Mouse (Mus musculus): ENCODE measurements around the gene Fam71f2. TPM values are rescaled to one million over a fixed set of nuclear protein-coding genes. Genes with fewer than 3 reads are reported as not detected.
A peak's percentile ranks its signal among the peaks of the same experiment; 100 is the strongest.

Gene Fam71f2
- polyA plus RNA-seq, 1 experiment, result not detected

DNA sequence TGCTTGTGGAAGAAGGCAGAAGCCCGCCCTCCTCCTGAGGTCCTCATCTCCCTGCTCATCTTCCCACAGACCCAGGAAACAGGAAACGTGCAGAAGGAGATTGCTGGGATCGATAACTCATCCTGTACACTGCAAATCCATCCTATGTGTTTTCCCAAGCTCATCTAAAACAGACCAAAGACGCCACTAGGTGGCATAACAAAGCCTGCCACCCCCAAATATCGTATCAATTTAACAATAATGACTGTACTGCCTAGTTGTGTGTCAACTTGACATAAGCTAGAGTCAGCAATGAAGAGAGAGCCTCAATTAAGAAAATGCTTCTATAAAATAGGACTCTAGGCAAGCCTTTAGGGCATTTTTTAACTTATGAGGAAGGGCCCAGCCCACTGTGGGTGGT, 24.3 kb downstream of the Fam71f2 start:
- TF ChIP-seq FLI1 (IDR thresholded peaks at IDR 0.05; ENCODE audit: low read length) (no peak), GATA1 (IDR thresholded peaks at IDR 0.05; ENCODE audit: borderline replicate concordance, low read length) (no peak)
- Histone ChIP-seq H3K9me3 (peaks cover 38% of the 10 kb centered on the region), H3K36me3 (replicated peaks; ENCODE audit: low read length) (no peaks in the 10 kb centered on the region), H3K27me3 (replicated peaks) (peaks cover 9% of the 10 kb centered on the region), H3K4me1 (peaks cover 24% of the 10 kb centered on the region), H3K4me3 (replicated peaks) (no peak overlapping the region)

DNA sequence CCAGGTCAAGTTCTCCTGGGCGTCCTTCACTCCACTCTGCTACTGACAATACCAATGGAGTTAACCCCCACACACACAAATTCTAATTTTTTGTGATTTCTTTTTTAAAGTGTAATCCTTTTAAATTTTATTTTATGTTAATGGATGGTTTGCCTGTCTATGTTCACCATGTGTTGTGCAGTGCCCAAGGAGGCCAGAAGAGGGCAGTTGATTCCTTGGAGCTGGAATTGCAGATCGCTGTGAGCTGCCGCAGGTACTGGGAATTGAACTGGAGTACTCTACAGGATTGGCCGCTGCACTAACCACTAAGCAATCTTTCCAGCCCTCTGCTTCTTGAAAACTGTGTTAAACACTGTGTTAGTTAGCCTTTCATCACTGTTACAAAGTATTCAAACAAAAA, 26.1 kb downstream of the Fam71f2 start:
- peaks cover 24% of the 10 kb centered on the region for H3K4me1 ChIP-seq
- H3K27me3 ChIP-seq (replicated peaks), result peaks cover 5% of the 10 kb centered on the region
- H3K9me3 ChIP-seq, result peaks cover 40% of the 10 kb centered on the region
- no peak overlapping the region for H3K4me3 ChIP-seq (replicated peaks)
- H3K36me3 ChIP-seq (replicated peaks; ENCODE audit: low read length), result no peaks in the 10 kb centered on the region
- TF ChIP-seq FLI1 (IDR thresholded peaks at IDR 0.05; ENCODE audit: low read length) (no peak), GATA1 (IDR thresholded peaks at IDR 0.05; ENCODE audit: borderline replicate concordance, low read length) (no peak)

DNA sequence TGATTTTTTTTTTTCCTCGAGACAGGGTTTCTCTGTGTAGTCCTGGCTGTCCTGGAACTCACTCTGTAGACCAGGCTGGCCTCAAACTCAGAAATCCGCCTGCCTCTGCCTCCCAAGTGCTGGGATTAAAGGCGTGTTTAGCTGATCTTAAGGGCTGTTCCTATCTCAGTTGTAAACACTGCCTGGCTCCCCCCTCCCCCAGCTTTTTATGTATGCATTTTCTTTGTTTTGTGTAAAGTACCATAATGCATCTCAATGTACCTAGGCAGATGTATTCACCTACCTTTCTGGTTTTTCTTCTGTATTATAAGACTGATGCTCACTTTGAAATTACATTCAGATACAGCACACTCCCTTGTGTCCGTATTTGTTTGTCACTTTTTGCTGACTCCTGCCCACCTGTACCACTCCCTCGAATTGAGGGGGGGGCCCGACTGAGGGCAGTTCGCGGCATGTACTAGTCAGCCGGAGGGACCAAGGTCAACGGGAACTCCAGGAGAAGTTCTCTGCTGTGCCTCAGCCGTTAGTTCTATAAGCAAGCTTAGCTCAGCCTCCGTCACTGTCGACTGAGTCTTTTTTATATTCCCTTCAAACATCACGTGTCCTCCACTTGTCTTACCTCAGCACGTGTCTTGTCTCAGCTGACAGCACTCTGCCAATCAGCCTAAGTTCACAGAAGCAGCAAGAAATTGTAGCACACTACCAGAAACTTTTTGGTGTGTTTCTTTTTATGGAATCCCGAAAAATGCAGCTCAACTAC, 29.6 kb downstream of the Fam71f2 start:
- peaks cover 27% of the 10 kb centered on the region for H3K4me1 ChIP-seq
- peaks cover 2% of the 10 kb centered on the region for H3K27me3 ChIP-seq (replicated peaks)
- TF ChIP-seq GATA1 (IDR thresholded peaks at IDR 0.05; ENCODE audit: borderline replicate concordance, low read length) (no peak), FLI1 (IDR thresholded peaks at IDR 0.05; ENCODE audit: low read length) (no peak)
- H3K36me3 ChIP-seq (replicated peaks; ENCODE audit: low read length), result no peaks in the 10 kb centered on the region
- no peak overlapping the region for H3K4me3 ChIP-seq (replicated peaks)
- H3K9me3 ChIP-seq, result peaks cover 39% of the 10 kb centered on the region

DNA sequence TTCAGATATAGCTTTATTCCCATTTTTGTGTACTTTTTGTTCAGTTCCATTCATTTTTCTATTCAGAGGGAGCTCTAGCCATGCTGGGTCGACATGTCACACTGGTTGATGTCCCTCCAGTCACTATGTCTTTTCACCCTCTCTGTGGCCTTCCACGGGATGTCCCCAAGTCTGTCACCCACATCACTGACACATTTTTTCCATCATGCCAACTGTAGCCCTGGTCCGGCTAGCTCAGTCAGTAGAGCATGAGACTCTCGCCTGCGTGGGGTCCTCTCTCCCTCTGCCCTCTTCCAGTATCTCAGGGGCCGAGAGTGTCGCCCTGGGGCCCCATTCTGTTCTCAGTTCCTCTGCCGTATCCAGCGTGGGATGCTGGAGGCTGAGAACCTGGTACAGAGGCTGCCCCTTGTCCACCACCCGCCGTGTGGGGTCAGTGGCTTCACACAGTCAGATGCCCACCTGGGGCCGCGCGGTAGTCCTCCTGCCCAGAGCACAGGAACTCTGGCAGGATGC, 34.4 kb downstream of the Fam71f2 start:
- Histone ChIP-seq H3K4me3 (replicated peaks) (no peak overlapping the region), H3K36me3 (replicated peaks; ENCODE audit: low read length) (no peaks in the 10 kb centered on the region), H3K4me1 (peaks cover 48% of the 10 kb centered on the region), H3K9me3 (peaks cover 13% of the 10 kb centered on the region), H3K27me3 (replicated peaks) (no peaks in the 10 kb centered on the region)
- TF ChIP-seq FLI1 (IDR thresholded peaks at IDR 0.05; ENCODE audit: low read length), result no peak
- TF ChIP-seq GATA1 (IDR thresholded peaks at IDR 0.05; ENCODE audit: borderline replicate concordance, low read length), result no peak

DNA sequence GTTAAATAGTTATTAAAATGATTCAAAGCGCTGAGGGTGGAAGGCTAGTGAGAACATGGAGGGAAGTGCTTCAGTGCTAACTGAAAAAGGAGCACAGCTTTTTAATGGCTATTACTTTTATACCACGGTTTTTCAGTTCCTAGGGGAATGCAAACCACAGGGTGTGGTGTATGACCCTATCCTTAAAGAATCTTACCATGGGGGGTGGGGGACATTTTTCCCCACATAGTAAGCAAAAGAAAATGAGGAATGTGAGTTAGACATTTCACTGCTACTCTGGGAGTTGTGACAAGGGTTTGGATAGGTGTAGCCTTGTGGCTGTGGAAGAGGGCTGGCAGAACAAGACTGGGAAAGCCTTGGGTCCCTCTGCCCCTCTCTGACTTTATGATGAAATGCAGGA, 37.9 kb downstream of the Fam71f2 start:
- TF ChIP-seq GATA1 (IDR thresholded peaks at IDR 0.05; ENCODE audit: borderline replicate concordance, low read length) (no peak), FLI1 (IDR thresholded peaks at IDR 0.05; ENCODE audit: low read length) (no peak)
- Histone ChIP-seq H3K4me3 (replicated peaks) (no peak overlapping the region), H3K4me1 (peaks cover 51% of the 10 kb centered on the region), H3K27me3 (replicated peaks) (peaks cover 19% of the 10 kb centered on the region), H3K36me3 (replicated peaks; ENCODE audit: low read length) (no peaks in the 10 kb centered on the region), H3K9me3 (peaks cover 4% of the 10 kb centered on the region; the same call in 1 of the 2 replicates)

DNA sequence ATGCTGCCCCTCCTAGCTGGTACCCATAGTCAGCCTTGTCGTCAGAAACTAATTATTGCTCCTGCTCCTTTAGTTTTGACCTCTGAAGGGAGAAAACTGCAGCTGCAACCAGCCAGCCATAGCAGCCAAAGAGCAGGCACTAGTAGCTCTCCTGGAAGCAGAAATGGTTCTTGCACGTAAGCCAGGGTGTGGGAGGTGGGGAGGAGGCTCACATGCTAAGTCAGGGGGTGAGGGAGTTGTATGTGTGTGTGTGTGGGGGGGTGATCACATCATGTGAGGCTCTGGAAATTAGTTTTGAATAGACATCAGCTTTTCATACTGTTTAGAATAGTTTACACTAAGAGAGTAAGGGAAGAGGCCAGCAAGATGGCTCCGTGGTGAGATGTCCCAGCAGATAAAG, 38.5 kb downstream of the Fam71f2 start:
- Histone ChIP-seq H3K4me1 (peaks cover 58% of the 10 kb centered on the region), H3K9me3 (peaks cover 7% of the 10 kb centered on the region; the same call in 1 of the 2 replicates), H3K36me3 (replicated peaks; ENCODE audit: low read length) (no peaks in the 10 kb centered on the region), H3K27me3 (replicated peaks) (peaks cover 21% of the 10 kb centered on the region), H3K4me3 (replicated peaks) (no peak overlapping the region)
- TF ChIP-seq GATA1 (IDR thresholded peaks at IDR 0.05; ENCODE audit: borderline replicate concordance, low read length) (no peak), FLI1 (IDR thresholded peaks at IDR 0.05; ENCODE audit: low read length) (no peak)

DNA sequence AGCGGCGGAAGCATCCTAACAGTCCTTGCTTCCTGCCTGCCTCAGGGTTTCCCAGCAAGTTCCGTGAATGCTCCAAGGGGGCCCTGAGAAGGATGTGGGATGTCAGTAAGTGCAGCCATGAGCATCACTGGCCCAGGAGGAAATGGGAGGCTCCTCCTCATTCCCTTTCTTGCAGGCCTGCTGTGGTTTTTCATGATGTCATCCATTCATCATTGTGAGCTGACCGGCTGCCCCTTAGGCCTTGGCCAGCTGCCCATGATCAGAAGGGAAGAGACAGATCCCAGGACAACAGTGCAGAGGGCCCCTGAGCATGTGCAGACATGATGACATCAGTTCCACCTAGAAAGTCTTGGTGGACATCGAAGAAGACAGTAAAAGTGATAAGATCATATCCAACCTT, 39.5 kb downstream of the Fam71f2 start, which contains the start of gene Fam71f1:
Fam71f1 (plus strand) TSS at position 262 of the 400 bp plus-strand sequence.
- TF ChIP-seq GATA1 (IDR thresholded peaks at IDR 0.05; ENCODE audit: borderline replicate concordance, low read length) (no peak), FLI1 (IDR thresholded peaks at IDR 0.05; ENCODE audit: low read length) (no peak)
- Histone ChIP-seq H3K9me3 (peaks cover 16% of the 10 kb centered on the region), H3K4me3 (replicated peaks) (peak within 1 kb of the TSS; percentile 17), H3K27me3 (replicated peaks) (peaks cover 25% of the 10 kb centered on the region), H3K4me1 (peaks cover 53% of the 10 kb centered on the region), H3K36me3 (replicated peaks; ENCODE audit: low read length) (no peaks in the 10 kb centered on the region)

DNA sequence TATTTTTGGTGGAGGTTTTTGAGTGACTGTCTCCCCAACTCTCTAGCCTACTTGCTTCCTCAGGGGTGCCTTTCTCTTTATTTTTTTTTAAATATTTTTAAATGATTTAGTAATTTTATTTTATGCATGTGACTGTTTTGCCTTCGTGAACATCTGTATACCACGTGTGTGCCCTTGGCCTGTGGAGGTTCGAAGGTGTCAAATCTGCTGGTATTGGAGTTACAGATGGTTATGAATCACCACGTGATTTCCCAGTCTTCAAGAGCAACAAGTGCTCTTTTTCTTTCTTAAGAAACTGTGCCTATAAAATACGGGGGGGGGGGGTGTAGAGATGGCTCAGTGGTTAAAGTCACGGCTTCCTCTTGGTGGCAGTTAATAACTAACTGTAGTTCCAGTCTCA, 42.2 kb downstream of the Fam71f2 start:
- Histone ChIP-seq H3K4me1 (peaks cover 29% of the 10 kb centered on the region), H3K36me3 (replicated peaks; ENCODE audit: low read length) (no peaks in the 10 kb centered on the region), H3K4me3 (replicated peaks) (no peak overlapping the region), H3K9me3 (peaks cover 17% of the 10 kb centered on the region), H3K27me3 (replicated peaks) (peaks cover 50% of the 10 kb centered on the region)
- TF ChIP-seq FLI1 (IDR thresholded peaks at IDR 0.05; ENCODE audit: low read length) (no peak), GATA1 (IDR thresholded peaks at IDR 0.05; ENCODE audit: borderline replicate concordance, low read length) (no peak)

DNA sequence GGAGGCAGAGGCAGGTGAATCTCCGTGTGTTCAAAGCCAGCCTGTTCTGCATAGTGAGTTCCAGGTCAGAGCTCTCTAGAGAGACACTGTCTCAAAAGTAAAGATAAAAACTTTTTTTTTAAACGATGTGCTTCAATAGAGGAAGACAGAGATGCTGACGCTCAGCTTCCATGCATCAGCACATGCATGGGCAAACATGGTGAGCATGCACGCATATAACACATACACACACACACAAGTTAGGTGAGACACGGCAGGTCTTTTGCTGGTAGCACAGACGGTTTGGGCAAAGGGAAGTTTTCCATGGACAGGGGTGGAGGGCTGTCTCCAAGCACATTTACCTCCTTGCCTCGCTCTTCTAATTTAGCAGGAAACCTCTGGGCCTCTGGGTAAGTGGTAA, 42.8 kb downstream of the Fam71f2 start:
- TF ChIP-seq GATA1 (IDR thresholded peaks at IDR 0.05; ENCODE audit: borderline replicate concordance, low read length) (no peak), FLI1 (IDR thresholded peaks at IDR 0.05; ENCODE audit: low read length) (no peak)
- peaks cover 56% of the 10 kb centered on the region for H3K27me3 ChIP-seq (replicated peaks)
- no peaks in the 10 kb centered on the region for H3K36me3 ChIP-seq (replicated peaks; ENCODE audit: low read length)
- H3K4me1 ChIP-seq, result peaks cover 27% of the 10 kb centered on the region
- H3K4me3 ChIP-seq (replicated peaks), result no peak overlapping the region
- H3K9me3 ChIP-seq, result peaks cover 17% of the 10 kb centered on the region

DNA sequence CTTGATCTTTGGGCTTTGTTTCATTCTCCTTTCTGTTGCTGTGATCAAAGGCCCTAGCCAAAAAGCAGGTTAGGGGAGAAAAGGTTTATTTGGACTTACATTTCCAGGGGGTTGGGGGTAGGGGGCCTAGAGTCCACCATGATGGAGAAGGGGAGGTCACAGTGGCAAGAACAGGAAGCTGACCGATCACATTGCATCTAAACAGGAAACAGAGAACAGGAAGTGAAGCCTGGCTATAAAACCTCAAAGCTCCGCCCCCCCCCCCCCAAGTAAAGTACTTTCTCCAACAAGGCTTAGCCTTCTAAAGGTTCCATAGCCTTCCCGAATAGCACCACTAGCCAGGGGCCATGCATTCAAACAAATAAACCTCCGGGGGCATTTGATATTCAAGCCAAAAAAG, 43.3 kb downstream of the Fam71f2 start:
- H3K27me3 ChIP-seq (replicated peaks), result peaks cover 61% of the 10 kb centered on the region
- TF ChIP-seq GATA1 (IDR thresholded peaks at IDR 0.05; ENCODE audit: borderline replicate concordance, low read length) (no peak), FLI1 (IDR thresholded peaks at IDR 0.05; ENCODE audit: low read length) (no peak)
- H3K36me3 ChIP-seq (replicated peaks; ENCODE audit: low read length), result no peaks in the 10 kb centered on the region
- peaks cover 17% of the 10 kb centered on the region for H3K9me3 ChIP-seq
- H3K4me1 ChIP-seq, result peaks cover 27% of the 10 kb centered on the region
- H3K4me3 ChIP-seq (replicated peaks), result no peak overlapping the region
